In the genomic region with DNA sequence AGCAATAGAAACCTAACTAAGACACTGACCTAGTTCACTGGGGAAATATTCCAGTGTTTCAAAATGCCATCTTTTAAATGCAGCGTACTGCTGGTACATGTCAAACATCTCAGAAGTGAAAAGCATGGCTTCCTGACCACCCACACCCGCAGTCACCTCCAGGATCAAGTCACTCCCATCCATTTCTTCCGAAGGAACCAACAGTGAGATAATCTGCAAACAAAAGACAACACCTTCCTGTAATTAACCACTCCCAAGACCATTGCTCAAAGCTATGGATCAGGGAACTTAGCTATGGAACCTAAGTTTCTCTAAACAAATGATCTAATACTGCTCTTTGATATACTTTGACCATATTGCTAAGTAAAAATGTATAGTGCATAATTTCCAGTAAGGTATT, we compare ENCODE assay signal across 34 mouse cellular contexts.
"Had no signal": no experiment of that assay in that cellular context is flagged by ENCODE, and none has a peak within 500 bp of the region (broad histone marks: within the 10 kb centered on the region; RNA-seq: fewer than 3 reads in every experiment).

No protein-coding gene starts in this region.

- H3K4me2 ChIP-seq: heart, embryonic 12.5 days; heart, embryonic 13.5 days; heart, embryonic 15.5 days; hindbrain, embryonic 12.5 days; hindbrain, embryonic 13.5 days; hindbrain, embryonic 14.5 days; hindbrain, embryonic 15.5 days; intestine, embryonic 15.5 days; kidney, embryonic 15.5 days had no signal

- DNase-seq: heart, postnatal 10 days; heart, postnatal 14 days; heart, postnatal 36 days; heart, postnatal 4 days; kidney, adult 11 months; kidney, adult 18-20 months; kidney, adult 2 months; kidney, adult 8-10 months; kidney, adult 9 months; kidney, postnatal 10 days; kidney, postnatal 14 days; kidney, postnatal 25 days; kidney, postnatal 36 days; kidney, postnatal 4 days; layer of hippocampus, adult 9-11 months; layer of hippocampus, postnatal 36 days had no signal

- H3K9ac ChIP-seq: heart, embryonic 12.5 days; heart, embryonic 13.5 days; heart, embryonic 15.5 days; hindbrain, embryonic 12.5 days; hindbrain, embryonic 13.5 days; hindbrain, embryonic 14.5 days; hindbrain, embryonic 15.5 days; intestine, embryonic 15.5 days; kidney, embryonic 15.5 days had no signal

- H3K27me3 ChIP-seq: heart, embryonic 12.5 days; heart, embryonic 13.5 days; heart, embryonic 15.5 days; hindbrain, embryonic 12.5 days; hindbrain, embryonic 13.5 days; hindbrain, embryonic 15.5 days; intestine, embryonic 15.5 days; kidney, embryonic 15.5 days had no signal

- H3K27ac ChIP-seq: heart, embryonic 13.5 days; heart, embryonic 15.5 days; hindbrain, embryonic 10.5 days; hindbrain, embryonic 12.5 days; hindbrain, embryonic 13.5 days; hindbrain, embryonic 14.5 days; hindbrain, embryonic 15.5 days; hindbrain, postnatal 0 days; intestine, embryonic 15.5 days; kidney, embryonic 15.5 days; kidney, postnatal 0 days; layer of hippocampus, adult 2 months; left cerebral cortex, adult 2 months had no signal

- H3K4me3 ChIP-seq: heart, embryonic 12.5 days; heart, embryonic 13.5 days; heart, embryonic 15.5 days; hindbrain, embryonic 10.5 days; hindbrain, embryonic 12.5 days; hindbrain, embryonic 13.5 days; hindbrain, embryonic 15.5 days; intestine, embryonic 15.5 days; kidney, embryonic 15.5 days; layer of hippocampus, adult 2 months; left cerebral cortex, adult 2 months had no signal

- H3K9me3 ChIP-seq: heart, embryonic 12.5 days; heart, embryonic 13.5 days; heart, embryonic 15.5 days; hindbrain, embryonic 10.5 days; hindbrain, embryonic 12.5 days; hindbrain, embryonic 13.5 days; hindbrain, embryonic 15.5 days; intestine, embryonic 15.5 days; kidney, embryonic 15.5 days had no signal

- ATAC-seq: hindbrain, embryonic 16.5 days; hindbrain, postnatal 0 days; inflammation-experienced regulatory T-cells, adult 6 months; intestine, embryonic 15.5 days; intestine, embryonic 16.5 days; intestine, postnatal 0 days had no signal
